Mouse (Mus musculus) testis, postnatal 10 days (tissue): ENCODE results near the gene Zfp58.
"Not testable (repeated sequence)": the region's sequence is repeated elsewhere in the genome, so short reads cannot be mapped to it uniquely, and the experiment has no call there.

Experiments
- DNase-seq: peaks from one replicate; pipeline ENCODE4 v3.0.0; 2021; ENCODE audit warnings: low spot score

Zfp58 gene

DNA sequence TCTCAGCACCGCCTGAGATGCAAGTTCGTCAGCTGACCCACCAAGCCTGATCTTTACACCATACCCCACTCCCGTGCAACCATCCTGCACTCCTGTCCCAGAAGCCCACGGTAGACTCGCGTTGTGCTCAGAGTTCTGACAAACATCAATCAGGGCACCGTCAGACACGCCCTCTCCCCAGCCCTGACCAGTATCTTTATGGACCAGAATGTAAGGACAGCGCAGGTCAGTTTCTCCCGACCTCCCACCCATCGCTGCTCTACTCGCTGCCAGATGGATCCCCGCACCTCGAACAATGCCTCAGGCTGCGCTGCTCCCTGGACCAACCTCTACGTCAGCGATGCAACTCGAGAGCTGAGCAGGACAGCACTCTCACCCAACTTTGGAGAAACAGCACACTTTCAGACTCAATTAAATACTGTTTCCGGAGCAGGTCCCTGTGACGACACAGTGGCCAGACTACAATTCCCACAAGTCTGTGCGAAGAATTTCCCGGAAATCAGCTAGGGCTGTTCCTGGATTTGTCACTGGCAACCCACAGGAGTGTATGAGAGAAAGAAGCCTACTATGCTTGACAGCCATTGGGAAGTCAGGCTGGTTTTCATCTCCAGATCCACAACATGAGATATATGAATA, at the start of gene Zfp58:
Gene Zfp58 (minus strand): TSS at position 472 of the 636 bp plus-strand sequence.
- DNase-seq: peak; percentile 75

DNA sequence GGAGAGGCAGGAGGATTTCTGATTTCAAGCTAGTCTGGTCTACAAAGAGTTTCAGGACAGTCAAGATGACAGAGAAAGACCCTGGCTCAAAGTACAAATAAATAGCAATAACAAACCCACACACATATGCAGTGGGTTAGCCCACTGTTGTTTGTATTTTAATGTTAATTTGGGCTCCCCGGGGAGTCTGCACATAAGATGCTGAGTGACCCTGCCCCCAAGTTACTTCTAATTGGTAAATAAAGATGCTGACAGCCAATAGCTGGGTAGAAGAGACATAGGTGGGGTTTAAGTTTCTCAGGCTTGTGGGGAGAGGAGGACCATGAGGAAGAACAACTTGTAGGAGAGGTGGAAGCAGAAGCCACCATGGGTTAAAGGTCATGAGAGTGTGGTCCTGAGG, 45.6 kb upstream of the Zfp58 start:
- no peak for DNase-seq

DNA sequence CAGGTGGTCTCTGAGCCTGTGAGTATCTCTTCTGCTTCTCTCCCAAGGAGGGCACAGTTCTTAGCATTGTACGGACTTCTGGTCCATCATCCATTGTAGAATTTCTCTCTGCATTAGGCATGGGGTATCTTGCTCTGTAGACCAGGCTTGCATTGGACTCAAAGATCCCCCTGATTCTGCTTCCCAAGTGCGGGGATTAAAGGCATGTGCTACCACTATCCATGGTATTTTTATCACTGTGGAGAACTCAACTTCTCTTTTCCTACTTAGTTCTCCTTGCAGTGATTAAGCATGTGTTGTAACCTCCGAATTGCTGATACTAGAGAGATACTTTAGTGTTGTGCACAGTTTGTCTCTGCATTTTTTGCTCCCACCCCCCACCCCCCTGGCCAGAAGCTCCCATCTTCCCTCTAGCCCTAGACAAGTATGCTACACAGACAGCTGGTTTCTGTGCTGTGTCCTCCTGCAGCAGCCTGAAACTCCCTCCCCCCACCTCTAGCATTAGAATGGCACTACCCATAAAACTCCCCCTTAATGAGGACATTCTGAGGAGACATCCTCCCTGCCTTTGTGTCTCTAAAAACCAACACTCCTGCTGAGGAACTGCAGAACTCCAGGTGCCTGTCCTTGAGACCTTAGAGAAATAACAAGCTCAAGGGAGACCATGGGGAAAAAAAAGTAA, 26.8 kb upstream of the Zfp58 start:
- DNase-seq: no peak

DNA sequence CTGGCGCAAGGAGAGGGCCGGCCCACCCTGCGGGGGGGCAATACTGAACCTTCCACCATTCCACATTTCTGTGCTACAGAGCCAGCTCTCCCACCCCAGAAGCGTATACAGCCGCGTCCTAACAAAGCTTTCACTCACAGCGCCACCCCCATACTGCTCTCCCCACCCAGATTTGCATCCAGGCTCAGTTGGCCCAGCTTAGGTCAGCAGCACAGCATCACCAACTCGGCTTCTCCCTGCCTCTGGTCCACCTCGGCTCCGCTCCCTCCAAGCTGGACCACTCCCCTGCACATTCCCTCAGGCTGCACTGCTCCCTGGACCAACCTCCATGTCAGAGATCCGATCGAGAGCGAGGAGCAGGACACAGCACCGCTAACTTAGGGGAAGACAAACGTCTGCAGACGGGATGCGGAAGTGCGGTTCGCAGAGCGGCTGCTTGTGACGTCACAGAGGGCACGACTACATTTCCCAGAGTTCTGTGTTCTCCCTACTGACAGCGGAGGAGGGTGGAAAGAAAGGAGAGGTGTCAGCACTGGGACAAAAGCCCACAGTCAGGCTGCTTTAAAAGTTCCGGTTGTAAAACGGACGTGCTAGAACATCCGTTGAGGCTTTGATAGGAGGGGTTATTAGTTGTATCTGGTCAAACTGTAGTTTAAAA, 25.5 kb upstream of the Zfp58 start, which contains the start of the genes Gm26965 and Zfp87:
Gene Gm26965 (minus strand): TSS at position 399 of the 658 bp plus-strand sequence.
Gene Zfp87 (minus strand): TSS at position 425 of the 658 bp plus-strand sequence.
- DNase-seq: peak; percentile 88

DNA sequence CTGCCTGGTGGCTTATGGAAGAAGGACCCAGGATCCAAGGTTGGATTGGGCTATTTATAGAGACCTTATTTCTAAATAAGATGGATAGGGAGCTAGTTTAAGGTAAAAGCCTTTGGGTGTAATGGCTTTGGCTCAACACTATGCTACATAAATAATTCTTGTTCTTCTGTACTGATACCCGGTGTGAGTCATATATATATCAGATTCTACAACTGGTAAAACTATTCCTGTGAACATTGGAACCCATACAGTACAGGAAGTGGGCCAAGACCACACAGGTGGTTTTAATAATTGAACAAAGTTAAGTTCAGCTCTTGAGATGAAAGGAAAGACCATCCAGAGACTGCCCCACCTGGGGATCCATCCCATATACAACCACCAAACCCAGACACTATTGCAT, 553 bp upstream of the Zfp58 start:
- no peak for DNase-seq

DNA sequence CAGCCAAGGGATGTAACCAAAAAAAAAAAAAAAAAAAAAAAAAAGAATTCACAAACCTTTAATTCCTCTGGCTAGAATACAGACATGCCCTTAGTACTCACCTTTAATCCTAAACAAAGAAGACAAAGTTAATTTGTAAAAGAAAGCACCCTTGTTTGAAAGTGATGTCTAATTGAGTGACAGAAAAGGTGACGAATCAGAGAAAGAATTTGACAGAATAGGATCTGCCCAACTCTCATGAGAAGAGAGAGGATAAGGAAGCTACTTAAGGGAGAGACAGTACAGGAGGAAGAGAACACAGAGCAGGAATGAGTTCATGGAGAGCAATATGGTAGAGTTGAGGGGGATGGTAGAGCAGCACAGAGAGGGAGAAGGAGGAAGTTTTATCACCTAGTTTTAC, 4.7 kb downstream of the Zfp58 start:
- DNase-seq: no peak

DNA sequence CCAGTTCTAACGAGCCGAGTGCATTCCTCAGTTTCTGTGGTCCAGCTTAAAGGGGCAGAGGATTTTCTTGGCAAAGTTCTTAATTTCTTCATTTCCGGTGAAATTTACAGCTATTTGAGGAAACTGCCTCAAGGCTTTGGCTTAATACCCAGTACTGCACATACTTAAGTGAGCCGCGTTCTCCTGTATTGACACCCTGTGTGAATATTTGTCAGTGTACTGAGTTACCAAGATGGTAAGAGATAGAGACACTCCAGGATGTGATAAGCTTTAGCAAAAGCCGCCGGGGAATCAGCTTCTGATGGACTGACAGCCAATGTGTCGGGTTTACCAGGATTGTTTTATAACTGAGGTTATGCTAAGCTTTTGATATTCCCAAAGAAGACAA, 15.9 kb downstream of the Zfp58 start:
- no peak for DNase-seq

DNA sequence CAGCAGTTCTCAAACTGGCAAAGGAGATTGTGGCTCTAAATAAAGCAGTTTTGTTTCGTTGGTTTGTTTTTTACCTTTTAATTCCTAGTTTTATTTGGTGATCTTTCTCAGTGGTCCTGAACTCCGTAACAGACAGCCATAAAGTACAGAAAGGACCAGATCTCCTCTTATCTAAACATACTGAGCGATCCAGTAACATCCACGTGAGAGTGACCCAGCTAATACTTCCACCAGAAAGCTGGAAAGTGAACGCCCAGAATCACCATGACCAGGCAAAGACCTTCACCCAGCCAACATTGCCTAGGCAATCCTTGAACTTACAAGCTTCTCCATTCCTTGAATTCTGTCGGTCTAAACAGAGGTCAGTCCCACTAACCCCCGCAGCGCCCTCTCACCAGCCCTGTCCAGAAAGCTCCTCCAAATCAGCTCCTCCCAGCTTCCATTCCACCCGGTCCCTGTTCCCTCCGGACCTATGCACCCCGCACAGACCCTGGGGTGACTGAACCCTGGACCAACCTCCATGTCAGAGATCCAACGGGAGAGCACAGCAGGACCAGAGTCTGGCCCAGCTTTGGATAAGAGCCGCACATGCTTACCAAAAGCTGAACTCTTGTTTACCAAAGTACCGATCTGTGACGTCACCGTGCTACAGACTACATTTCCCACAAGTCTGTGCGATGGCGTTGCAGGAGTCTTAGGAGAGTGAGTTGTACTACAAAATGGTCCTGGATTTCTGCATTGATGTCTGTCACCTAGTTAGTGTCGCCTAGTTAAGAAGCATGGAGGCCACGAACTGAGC, 16.5 kb downstream of the Zfp58 start, which contains the start of gene Zfp874b:
Gene Zfp874b (minus strand): TSS at position 634 of the 799 bp plus-strand sequence.
- DNase-seq: peak; percentile 83

DNA sequence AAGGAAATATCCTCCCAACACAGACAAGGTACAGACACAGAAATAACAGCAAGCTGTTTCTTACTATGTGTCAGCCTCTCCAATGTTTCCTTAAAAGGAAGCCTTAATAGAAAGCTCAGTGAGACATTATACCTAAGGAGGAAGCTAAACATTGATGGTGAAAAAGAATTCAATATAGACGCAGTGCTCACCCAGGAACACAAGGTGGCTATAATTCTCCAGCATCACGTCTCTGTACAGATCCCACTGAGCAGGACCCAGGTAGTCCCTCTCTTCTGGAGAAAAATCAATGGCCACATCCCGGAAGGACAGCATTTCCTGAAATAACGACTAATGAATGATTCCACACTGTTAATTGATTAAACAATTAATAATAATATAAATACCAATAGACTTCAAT, 18.8 kb downstream of the Zfp58 start:
- no peak for DNase-seq

DNA sequence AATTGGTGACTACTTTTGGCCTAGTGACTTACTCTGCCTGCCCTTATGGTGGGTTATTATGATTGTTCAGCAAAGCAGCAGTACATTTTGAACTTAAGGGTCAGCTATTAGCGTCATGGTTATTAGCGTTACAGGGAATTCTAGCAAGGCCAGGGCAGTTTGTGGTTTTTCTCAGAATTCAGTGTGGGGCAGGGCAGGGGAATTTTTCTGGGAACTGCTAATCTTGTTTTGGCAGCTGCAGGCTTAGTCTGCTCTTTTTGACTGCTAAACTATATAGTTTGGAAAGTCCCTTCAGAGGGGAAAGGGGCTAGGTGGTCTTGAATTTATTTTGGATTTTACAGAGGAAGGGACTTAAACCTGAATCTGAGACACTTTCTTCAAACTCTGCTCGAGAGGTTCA, 31.1 kb downstream of the Zfp58 start:
- no peak for DNase-seq

DNA sequence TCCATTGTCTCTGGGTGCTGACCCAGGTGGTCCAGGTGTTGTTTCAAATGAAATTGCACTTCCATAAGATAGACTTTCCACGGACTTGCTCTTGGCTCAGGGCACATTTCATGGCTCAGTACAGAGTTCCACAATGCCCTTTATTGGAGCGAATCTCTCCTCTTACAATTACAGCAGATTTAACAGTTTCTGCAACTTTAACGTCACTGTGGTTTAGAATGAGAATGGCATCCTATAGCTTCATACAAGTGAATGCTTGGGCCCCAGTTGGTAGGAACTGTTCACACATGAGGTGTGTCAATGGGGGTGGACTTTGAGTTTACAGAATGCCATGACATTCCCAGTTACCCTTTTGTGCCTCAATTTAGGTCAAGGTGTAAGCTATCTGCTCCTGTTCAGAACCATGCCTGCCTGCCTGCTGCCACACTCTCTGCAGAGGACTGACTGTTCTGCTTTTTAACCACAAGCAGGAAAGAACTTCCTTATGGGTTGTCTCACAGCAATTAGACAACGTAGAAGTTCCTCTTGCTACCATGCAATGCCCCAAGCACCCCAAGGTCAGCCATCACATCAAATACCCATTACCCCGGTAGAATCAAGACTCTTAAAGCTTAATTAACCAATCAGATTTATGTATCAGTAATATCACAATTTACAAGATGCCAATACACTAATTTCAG, 36.7 kb downstream of the Zfp58 start:
- DNase-seq: not testable (repeated sequence)

DNA sequence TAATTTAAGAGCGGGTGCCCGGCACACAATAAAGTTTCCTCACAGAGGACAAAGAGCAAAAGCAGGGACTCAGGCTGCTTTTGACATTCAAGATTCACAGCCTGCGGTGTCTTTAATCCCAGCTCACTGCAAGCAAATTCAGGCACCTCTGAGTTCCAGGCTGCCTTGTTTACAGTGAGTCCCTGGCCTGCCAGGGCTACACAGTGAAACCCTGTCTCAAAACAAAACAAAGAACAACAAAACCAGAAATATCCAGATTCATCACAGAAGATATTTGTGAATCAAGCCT, 48.4 kb downstream of the Zfp58 start:
- no peak for DNase-seq

DNA sequence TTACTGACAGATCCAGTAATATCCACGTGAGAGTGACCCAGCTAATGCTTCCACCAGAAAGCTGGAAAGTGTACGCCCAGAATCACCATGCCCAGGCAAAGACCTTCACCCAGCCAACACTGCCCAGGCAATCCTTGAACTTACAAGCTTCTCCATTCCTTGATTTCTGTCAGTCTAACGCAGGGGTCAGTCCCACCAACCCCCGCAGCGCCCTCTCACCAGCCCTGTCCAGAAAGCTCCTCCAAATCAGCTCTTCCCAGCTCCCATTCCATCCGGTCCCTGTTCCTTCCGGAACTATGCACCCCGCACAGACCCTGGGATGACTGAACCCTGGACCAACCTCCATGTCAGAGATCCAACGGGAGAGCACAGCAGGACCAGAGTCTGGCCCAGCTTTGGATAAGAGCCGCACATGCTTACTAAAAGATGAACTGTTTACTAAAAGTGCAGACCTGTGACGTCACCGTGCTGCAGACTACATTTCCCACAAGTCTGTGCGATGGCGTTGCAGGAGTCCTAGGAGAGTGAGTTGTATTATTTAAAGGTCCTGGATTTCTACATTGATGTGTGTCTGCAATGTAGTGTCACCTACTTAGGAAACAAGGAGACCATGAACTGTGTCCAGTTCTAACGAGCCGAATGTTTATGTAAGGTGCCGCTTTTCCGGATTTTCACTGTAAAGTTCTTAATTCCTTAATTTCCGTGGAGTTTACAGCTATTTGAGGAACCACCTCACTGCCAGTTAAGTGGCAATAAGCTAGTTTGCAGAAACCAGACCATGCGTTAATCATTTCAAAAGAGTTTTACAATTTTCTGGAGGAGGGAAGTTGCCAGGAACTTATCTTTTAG, 49.0 kb downstream of the Zfp58 start, which contains the start of gene Zfp874a:
Gene Zfp874a (minus strand): TSS at position 453 of the 849 bp plus-strand sequence.
- peak; percentile 85 for DNase-seq
